Mouse (Mus musculus) olfactory bulb, adult 2 months (tissue): ENCODE measurements at regions not wholly inside any gene's neighbourhood (a gene's known extent, or its start where the extent isn't known, plus 50 kb on each side); places are given as distances from the start of the nearest gene placed in this dataset.

Source experiments
- H3K27ac ChIP-seq: fragments of 200-500 bp; 2 replicates; pipeline ENCODE4 v1.5.1; 2012; ENCODE audit warnings: low read depth, low read length; ENCODE audit not compliant: insufficient read depth
- H3K4me1 ChIP-seq: fragments of 200-500 bp; 2 replicates; pipeline ENCODE4 v1.6.1; 2012; ENCODE audit warnings: low read length; ENCODE audit not compliant: control insufficient read depth, insufficient read depth
- H3K4me3 ChIP-seq: fragments of 200-500 bp; 2 replicates; pipeline ENCODE4 v1.5.1; 2012; ENCODE audit warnings: mild to moderate bottlenecking, low read depth, low read length, moderate library complexity; ENCODE audit not compliant: insufficient read depth
- CTCF ChIP-seq: fragments of 200-500 bp; IDR thresholded peaks from 2 replicates; pipeline ENCODE4 v1.5.1; 2012; ENCODE audit warnings: low read depth, mild to moderate bottlenecking, low read length, moderate library complexity; ENCODE audit not compliant: insufficient read depth
- POLR2A ChIP-seq: fragments of 200-500 bp; IDR thresholded peaks from 2 replicates; pipeline ENCODE4 v1.6.1; 2012; ENCODE audit warnings: mild to moderate bottlenecking, low read depth, low read length, moderate library complexity; ENCODE audit not compliant: insufficient read depth
- WGBS: fragments of 180-500 bp; shearing (Covaris S2); methylation state at CpG from one replicate; pipeline ENCODE4 v1.1.7; 2018; 5-methylcytosine and 5-hydroxymethylcytosine counted together

GRCm38 (mm10) chr1:194026213-194026612 is 591.8 kb upstream of the Plxna2 start:
- WGBS = 88% methylated on average over 2 of the region's 2 CpGs
- H3K4me1 ChIP-seq = no peaks in the 10 kb centered on the region
- TF ChIP-seq CTCF = no peak
- no peak for TF ChIP-seq POLR2A
- H3K4me3 ChIP-seq = no peak overlapping the region
- H3K27ac ChIP-seq = no peak overlapping the region

DNA sequence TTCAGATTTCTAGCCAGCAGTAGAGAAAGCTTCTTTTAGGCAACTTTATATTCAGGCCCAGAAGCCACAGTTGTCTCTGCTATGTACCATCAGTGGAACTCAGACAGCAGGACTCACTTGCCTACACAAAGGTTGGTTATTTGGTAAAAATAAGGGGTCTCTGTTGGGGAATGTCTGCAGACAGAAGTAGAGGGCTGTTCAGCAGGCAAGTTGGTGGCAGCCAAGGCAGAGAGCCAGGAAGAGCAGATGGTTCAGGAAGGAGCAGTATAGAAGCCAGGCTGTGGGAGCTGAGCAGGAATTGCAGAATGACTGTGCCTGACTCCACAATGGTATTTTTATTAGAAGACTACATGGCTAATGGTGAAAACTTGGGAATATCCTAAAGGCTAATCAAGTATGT is 598.7 kb upstream of the Plxna2 start:
- H3K27ac ChIP-seq = no peak overlapping the region
- no peaks in the 10 kb centered on the region for H3K4me1 ChIP-seq
- TF ChIP-seq CTCF = no peak
- no peak for TF ChIP-seq POLR2A
- H3K4me3 ChIP-seq = no peak overlapping the region

DNA sequence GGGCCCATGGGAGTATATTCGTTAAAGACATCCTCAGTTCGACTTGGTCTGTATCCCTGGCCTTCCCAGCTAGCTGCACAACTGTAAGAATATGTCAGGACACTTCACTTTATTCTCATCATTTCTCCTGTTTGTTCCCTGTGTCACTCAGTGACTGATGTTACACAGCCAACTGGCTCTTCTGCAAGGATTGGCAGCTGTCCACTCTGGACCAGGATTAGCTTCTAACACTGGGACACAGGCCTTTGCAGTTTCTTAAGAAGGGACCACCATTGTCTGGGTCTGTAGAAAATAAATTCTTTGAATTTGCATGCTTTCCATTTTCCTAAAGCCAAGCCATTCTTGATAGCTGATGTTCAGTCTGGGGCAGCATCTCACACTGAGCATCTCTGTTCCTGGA is 622.1 kb upstream of the Camk1g start:
- no peak for TF ChIP-seq CTCF
- TF ChIP-seq POLR2A = no peak
- Histone ChIP-seq H3K4me3 (no peak overlapping the region), H3K4me1 (no peaks in the 10 kb centered on the region), H3K27ac (no peak overlapping the region)
- WGBS = 82% methylated on average over 2 of the region's 2 CpGs

DNA sequence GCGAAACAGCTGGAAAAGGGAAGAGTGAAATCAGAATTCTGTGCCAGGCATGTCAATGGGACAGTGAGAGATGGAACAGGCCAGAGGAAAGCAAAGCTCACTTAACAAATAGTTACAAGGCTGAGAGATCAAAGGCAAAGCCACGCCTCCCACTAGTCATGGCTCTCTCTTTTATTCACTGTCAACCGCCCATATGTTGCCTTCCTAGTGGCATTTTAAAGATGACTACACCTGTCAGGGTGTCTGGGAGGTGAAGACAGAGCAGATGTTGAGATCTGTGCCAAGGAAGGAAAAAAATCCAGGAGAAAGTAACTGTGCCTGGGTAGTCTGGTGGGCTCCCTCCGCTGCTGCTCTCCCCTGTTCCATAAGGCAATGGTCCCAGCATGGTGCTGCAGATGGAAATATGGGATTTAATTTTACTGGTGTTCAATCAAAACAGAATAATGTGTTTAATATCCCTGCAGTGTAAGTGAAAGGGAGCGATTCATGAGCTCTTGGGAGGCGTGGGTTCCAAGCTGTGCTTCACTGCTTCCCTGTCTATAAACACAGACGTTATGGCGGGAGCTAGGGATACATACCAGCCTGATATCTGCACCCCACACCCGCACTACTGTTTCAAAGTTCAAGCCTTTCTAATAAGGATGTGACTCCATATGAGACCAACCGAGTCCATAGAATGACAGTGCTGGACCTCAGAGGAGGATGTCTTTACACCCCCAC is 620.0 kb upstream of the Camk1g start:
- TF ChIP-seq CTCF (no peak), POLR2A (no peak)
- Histone ChIP-seq H3K27ac (no peak overlapping the region), H3K4me3 (no peak overlapping the region), H3K4me1 (no peaks in the 10 kb centered on the region)
- WGBS = 84% methylated on average over 10 of the region's 10 CpGs

DNA sequence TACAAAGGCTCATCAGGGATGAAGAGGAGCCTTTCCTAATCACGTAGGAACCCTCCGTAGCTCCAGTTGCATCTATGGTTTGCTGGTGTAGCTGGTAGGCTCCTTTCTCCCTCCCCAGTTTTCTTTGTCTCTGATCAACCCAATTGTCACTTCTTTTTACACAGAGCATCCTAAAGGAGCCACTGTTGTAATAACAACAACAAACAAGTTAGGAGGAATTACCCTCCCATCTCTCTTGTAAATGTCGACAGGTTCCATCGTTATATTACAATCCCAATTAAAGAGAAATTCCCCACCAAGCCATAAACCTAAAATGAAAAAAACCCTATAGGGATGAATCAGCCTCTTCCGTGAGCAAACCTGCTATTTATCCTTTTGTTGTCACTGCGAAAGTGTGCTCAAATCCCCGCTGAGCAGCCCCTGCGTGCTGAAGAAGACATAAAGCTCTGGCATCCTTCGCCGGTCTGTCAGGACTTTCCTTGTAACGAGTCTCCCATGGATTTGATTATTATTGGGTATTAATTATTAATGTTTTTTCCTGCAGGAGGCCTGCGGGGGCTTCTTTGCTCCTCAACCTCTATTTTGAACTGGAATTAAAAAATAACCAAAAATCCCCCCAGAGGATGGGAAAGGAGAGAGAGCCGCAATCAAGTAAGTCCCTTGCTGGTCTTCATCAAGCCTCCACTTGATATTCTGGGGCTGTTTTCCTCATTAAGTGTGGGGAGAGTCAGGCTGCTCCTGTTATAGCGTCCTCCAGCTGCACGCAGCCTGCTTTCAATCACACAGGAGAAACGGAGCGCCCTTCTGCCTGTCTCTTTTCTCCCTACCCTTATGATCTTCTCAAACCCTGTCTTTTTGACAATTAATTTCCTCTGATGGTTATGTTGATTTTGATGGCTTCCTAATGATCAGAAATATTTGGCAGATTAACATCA is 619.1 kb upstream of the Camk1g start:
- no peak for TF ChIP-seq POLR2A
- TF ChIP-seq CTCF = no peak
- H3K27ac ChIP-seq = no peak overlapping the region
- no peak overlapping the region for H3K4me3 ChIP-seq
- no peaks in the 10 kb centered on the region for H3K4me1 ChIP-seq
- WGBS = 38% methylated on average over 17 of the region's 17 CpGs

GRCm38 (mm10) chr1:193980571-193980970 is 610.5 kb upstream of the Camk1g start:
- Histone ChIP-seq H3K27ac (no peak overlapping the region), H3K4me3 (no peak overlapping the region), H3K4me1 (no peaks in the 10 kb centered on the region)
- 92% methylated on average over 4 of the region's 4 CpGs for WGBS
- no peak for TF ChIP-seq CTCF
- TF ChIP-seq POLR2A = no peak

DNA sequence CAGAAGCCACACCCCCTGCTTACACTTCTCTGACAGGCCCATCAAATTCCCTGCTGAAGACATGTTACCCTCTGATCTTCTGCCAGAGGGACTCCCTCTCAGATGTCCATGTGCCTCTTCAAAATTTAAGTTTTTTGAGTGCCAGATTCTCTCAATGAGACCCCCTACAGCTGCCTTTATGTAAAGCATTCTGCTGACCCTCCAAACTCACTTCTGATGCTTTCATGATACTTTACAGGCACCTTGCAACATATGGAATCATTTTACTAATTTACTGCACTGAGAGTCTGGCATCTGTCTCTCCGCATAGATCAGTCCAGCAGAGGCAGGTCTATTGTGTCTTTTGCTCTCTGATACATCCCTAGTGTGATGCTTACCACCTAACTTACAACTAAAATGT is 601.4 kb upstream of the Camk1g start:
- H3K4me3 ChIP-seq = no peak overlapping the region
- 94% methylated on average over 1 of the region's 1 CpGs for WGBS
- no peaks in the 10 kb centered on the region for H3K4me1 ChIP-seq
- no peak overlapping the region for H3K27ac ChIP-seq
- no peak for TF ChIP-seq POLR2A
- TF ChIP-seq CTCF = no peak

- Histone ChIP-seq H3K4me3 (no peak overlapping the region), H3K27ac (no peak overlapping the region), H3K4me1 (no peaks in the 10 kb centered on the region)
- WGBS = 71% methylated on average over 4 of the region's 4 CpGs
- TF ChIP-seq POLR2A (no peak), CTCF (no peak)
Measured at GRCm38 (mm10) chr1:193969264-193969908, 599.3 kb upstream of the Camk1g start.
